Mouse (Mus musculus) cerebral cortex, adult 2 months (tissue): ENCODE data around the gene Cdc42.

ENCODE experiments used
- WGBS: fragments of 180-500 bp; shearing (Covaris S2); methylation state at CpG from one replicate; pipeline ENCODE4 v1.1.7; 2018; 5-methylcytosine and 5-hydroxymethylcytosine counted together

Cdc42 gene

GRCm38 (mm10) chr4:137282584-137283406 is 74.7 kb downstream of the Cdc42 start:
- WGBS: 42% methylated on average over 17 of the region's 17 CpGs

- 89% methylated on average over 5 of the region's 5 CpGs for WGBS
These were observed 75.4 kb downstream of the Cdc42 start for GRCm38 (mm10) chr4:137282122-137282521.

- WGBS: 84% methylated on average over 3 of the region's 3 CpGs
These were observed 76.2 kb downstream of the Cdc42 start for GRCm38 (mm10) chr4:137281273-137281672.

- WGBS: 42% methylated on average over 5 of the region's 5 CpGs
These were observed 78.2 kb downstream of the Cdc42 start for GRCm38 (mm10) chr4:137279346-137279745.

- 10% methylated on average over 22 of the region's 22 CpGs for WGBS
These were observed 79.1 kb downstream of the Cdc42 start for GRCm38 (mm10) chr4:137278144-137279040.

- under 1% methylated on average over 71 of the region's 71 CpGs for WGBS
These were observed 79.8 kb downstream of the Cdc42 start for GRCm38 (mm10) chr4:137277600-137278143.

- WGBS: under 1% methylated on average over 35 of the region's 45 CpGs
These were observed 80.4 kb downstream of the Cdc42 start, which contains the start of gene Wnt4 for GRCm38 (mm10) chr4:137277166-137277513. Wnt4 (plus strand) TSS chr4:137277489.

GRCm38 (mm10) chr4:137276443-137277165 is 80.9 kb downstream of the Cdc42 start:
- 3% methylated on average over 44 of the region's 46 CpGs for WGBS

GRCm38 (mm10) chr4:137274304-137274703 is 83.2 kb downstream of the Cdc42 start:
- 65% methylated on average over 6 of the region's 6 CpGs for WGBS

GRCm38 (mm10) chr4:137271856-137272255 is 85.7 kb downstream of the Cdc42 start:
- WGBS: 68% methylated on average over 8 of the region's 8 CpGs
